Mouse (Mus musculus) gastrocnemius, postnatal 4 days (tissue): ENCODE measurements around the gene Afmid. TPM values are rescaled to one million over a fixed set of nuclear protein-coding genes. Genes with fewer than 3 reads are reported as not detected.
A peak's percentile ranks its signal among the peaks of the same experiment; 100 is the strongest.
"Not testable (repeated sequence)": the region's sequence is repeated elsewhere in the genome, so short reads cannot be mapped to it uniquely, and the experiment has no call there.

ENCODE experiments used
- DNase-seq, 2 experiments: peaks; one replicate each; pipeline ENCODE4 v3.0.0; 2021 to 2022; ENCODE audit warnings: low spot score in 2 of 2, mixed read lengths in 2 of 2
- total RNA-seq, 2 experiments: library from RNA; stranded (reverse); gene quantifications; 2 replicates each; pipeline ENCODE4 v1.2.3; 2021

Afmid gene
- total RNA-seq, 2 experiments from 2014 or later, result 6.1 to 9.6 TPM

DNA sequence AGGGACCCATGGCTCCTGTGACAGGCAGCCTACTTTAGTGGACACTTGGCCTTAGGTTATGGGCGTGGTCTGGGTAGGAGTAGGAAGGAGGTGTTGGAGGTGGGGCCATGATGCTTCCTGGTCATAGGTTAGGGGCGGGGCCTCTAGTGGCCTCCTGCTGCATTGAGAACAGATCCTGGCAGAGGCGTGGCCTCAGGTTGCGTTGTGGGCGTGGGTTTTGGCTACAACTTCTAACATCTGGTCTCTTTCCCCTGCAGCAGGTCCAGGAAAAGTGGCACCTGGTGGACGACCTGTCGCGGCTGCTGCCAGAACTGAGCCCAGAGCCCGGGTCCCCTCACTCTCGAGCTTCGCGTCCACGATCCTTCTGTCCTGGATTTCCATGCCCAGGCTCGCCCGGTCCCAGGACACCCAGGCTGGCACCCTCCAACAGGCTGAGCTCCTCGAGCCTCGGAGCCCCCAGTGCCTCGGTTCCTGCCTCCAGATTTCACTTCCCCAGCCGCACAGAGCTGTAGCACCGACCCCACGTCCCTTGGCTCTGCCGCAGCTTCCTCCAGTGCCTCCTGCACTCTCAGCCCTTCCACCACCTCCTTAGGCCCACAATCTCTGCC is 33.3 kb upstream of the Afmid start:
- no peak for DNase-seq

DNA sequence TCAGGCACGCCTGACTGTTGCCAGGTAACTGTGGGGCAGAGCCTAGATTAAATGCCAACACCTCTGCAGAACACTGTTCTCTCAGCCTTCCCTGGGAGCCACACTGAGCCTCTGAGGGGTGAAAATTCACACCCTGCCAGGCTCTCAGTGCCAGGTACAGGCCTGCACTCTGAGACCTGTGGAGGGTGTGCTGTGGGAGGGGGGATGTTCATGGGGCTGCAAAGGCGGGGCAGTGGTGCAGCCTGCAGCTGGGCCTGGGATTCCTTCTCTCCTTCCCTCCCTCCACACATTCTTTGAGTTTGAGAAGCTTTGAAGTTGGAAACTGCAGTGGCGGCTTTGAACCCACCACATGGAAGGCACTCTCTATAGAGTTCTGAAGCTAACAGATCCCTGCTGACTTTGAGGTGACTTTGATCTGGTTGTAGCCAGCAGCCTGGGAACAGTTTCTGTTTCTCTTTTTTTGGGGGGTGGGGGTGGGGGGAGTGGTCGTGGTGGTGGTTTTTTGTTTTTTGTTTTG is 31.6 kb upstream of the Afmid start:
- no peak for DNase-seq

DNA sequence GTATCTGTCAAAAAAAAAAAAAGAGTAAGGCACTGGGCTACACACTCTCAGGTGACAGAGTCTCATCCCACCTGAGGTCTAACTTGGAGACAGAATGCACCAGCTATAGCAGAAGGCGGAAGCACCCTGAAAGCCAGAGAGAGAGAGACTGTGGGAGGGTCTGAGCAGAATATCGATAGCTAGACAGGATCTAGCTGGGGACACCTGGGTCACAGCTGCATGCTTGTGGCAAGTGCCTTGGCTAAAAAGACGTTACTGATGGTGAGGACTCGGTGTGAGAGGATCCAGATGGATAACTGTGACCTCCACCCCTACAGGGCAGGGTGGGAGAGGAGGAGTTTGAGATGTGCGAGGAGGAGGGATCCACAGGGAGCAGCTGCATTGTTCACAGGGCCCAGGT is 28.8 kb upstream of the Afmid start:
- DNase-seq, result no peak

DNA sequence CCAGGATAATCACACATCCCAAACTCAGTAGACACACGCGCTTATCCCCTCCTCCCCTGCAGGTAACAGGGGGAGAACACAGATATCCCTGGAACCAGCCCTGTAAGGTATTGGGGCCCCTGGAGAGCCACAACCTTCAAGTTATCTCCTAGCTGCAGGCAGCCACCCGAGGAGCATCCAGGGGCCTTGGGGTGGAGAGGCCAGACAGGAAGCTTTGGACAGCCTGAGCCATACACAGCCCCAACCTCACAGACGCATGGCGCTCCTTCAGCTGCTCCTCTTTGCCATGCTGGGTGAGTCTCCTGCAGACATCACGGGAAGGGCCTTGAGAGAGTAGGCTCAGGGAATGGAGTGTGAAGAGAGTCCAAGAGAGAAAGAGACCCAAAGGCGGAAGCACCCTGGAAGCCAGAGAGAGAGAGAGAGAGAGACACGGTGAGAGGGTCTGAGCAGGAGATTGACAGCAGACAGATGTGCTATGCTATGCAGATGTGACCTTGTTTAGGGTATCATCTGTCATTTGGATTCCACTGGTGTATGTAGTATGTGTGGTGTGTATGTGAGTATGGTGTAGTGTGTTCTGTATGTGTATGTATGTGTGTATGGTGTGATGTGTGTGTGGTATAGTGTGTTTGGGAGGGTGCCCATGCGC is 28.1 kb upstream of the Afmid start, which contains the start of gene 6030468B19Rik:
Gene 6030468B19Rik (plus strand): TSS at position 150 of the 649 bp plus-strand sequence.
- DNase-seq, result no peak

DNA sequence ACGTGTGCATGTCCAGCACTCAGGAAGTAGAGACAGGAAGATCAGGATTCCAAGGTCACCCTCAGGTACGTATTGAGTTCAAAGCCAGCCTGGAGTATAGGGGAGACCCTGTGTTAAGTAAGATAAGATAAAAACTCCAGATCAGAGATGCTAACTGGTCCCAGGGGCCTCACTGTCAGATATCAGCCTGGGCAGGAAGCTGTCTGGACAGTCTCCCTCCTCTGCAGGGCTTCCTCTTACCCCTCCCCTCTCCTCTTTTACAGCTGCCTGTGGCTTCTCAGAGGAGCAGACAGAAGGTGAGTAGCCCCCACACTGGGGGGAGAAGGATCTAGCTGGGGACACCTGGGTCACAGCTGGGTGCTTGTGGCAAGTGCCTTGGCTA is 27.6 kb upstream of the Afmid start:
- no peak for DNase-seq

DNA sequence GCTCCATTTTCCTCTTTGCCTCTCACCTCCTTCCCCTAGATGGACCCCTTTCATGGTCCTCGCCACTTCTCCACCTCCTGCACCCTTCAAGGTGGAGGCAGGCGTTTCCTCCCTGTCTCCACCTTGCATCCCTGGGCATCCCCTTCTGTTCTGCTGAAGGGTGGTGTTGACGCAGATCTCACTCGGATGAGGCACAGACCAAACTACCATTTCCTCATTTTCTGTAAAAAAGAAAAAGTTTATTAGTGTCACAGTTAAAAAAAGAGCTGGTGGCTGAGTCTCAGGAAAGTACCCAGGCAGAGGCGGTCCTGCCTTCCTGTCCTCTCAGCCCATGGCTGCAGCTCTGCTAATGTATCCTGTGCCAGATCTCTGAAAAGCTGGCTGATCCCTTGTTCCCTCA is 26.6 kb upstream of the Afmid start:
- DNase-seq, result no peak

DNA sequence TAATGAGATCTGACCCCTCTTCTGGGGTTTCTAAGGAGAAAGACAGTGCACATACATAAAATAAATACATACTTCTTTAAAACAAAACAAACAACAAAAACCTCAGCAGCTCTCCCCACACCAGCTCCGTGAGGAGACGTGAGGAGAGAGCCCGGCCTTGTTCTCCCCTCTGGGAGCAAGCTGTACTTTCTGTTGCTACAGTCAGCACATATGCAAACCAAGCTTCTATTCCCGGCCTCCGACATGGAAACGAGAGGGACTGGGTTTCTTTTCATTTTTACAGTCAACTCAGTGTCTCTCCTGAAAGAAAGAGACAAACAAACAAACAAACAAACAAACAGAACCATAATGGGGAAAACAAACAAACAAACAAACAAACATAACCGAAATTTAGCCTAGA is 25.7 kb upstream of the Afmid start:
- no peak for DNase-seq

DNA sequence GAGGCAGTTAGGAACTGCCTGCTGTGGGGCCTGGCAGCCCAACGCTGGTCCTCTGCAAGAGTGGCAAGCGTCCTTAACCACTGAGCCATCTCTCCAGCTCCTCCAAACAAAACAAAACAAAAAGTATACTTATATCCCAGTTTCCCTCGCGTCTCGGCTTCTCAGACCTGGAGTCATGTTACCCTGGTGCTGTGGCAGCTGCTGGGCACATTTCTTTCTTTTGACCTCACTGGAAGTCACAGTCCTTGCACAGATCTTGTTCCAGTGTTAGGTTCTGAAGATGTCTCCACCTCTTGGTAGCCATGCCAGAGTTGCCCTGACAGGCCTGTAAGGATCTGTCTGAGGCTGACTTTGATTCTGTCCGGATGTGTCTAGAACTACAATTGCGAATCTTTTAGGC is 24.1 kb upstream of the Afmid start:
- no peak for DNase-seq

DNA sequence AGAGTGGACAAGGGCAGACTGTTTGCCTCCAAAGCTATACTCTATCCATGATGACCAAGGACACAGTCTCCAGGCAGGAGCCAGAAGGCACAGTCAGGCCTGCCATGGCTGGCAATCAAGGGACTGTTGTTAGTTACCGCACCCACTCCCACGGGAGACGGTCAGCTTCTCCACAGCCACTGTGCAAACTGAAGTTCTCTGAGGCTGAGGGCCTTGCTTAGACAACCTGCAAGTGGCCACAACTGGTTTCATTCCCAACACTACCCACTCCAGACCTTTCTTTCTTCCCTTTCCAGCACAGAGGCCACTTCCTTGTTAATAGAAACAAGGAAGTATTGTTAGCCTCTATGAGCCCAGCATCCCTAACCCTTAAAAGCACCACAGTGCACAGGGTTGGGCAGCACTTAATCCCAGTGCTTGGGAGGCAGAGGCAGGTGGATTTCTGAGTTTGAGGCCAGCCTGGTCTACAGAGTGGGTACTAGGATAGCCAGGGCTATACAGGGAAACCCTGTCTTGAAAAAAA is 22.5 kb upstream of the Afmid start:
- no peak for DNase-seq

DNA sequence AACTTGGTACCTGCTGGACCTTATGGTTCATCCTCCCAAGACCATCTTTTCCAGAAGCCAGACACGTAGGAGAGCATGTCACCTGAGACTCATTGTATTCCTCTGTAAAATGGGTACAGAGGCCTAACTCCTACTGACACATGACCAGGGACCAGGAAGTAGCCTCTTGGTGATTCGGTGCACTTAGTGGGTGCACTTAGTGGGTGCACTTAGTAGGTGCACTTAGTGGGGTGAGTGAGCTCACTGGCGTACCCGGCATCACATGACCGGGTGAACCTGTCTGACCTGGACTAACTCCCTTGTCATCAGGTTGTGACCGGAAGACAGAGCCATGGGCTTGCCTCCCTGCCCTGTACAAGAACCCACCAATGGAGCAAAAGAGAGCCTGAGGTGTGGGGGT is 18.9 kb upstream of the Afmid start:
- no peak for DNase-seq

DNA sequence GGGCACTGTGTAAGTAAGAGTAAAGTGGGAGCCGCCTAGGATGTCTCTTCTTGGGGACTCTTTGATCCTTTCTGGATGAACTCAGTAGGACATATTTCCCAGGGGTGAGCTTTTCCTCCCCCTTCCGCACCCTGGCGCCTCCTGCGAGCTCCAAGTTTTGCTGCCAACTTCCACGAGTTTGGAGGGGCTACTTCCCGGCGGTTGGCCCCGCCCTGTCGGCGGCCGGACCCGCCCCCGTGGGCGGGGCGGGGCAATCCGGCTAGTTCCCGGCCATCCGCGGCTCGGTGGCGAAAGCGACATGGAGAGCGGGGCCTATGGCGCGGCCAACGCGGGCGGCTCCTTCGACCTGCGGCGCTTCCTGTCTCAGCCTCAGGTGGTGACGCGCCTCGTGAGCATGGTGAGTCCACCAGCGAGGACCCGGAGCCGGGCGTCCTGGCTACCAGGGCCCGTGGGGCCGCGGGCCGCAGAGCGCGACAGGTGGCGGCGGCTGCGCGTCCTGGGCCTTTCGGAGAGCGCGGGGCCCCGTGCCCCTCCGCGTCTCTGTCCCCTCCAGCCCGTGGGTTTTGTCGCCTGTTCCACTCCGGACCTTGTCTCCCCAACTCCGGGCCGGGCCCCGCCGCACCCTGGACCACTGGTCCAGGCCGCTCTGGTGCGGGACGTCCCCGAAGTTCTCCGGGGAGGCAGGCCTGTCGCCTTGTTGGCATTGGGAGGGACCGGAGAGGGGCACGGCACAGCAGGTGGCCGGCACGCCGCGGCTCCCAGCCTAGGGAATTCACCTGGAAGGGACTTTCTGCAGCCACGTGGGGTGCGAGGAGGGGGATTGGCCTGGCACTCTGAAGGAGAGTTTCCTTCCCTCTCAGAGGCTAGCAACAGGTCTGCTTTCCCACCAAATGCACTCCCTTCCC is 16.1 kb upstream of the Afmid start, which contains the start of the genes Gm20708 and Syngr2:
Gene Gm20708 (plus strand): TSS at position 262 of the 905 bp plus-strand sequence.
Gene Syngr2 (plus strand): TSS at position 262 of the 905 bp plus-strand sequence.
- peak in 1 of 2 experiments; percentile 75 for DNase-seq

DNA sequence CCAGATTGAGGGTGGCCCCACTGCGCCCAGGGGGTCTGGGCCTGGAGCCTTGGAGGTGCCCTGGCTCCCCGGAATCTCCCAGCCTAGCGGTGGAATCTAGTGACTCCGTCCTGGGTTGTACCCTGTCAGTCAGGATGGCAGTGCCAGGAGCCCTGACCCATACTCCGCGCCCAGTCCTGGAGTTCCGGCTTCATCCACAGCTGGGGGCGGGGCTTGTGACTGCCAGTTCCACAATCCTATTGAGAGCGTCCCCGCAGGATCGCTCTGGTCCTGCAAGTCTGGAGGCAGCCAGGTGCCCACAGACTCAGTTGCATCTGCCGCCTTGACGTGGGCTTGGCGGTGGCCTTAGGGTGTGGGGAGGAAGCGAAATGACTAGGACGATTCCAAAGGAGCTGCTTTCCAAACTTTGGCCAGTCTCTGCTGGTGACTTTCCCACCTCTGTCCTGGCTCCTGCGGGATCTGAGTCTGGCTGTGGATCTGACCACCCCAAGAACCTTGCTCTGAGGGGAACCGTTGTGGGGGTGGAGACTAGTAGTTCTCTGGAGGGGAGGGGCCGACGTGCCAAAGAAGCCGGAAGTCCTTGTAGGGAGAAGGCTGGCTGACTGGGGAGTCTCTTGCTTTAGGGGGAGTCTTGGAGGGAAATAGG is 15.2 kb upstream of the Afmid start:
- peak; percentile 65 to 89 for DNase-seq

DNA sequence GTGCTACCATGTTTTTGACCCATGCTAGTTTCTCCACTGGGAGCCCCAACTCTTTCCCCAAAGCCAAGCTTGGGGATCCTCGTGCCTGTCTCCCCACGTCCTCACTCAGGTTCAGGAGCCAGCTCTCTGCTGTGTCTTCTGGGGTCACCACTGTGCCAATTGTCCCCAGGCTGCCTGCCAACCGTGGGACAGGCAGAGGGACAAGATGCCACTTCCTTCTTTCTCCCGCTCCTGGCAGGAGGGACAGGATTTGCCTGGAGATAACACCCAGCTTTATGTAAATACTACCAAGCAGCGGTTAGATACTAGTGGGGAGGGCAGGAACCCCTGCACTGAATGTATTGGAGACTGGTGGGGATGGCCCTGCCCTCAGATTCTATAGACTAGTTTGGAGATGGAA is 11.9 kb upstream of the Afmid start:
- no peak for DNase-seq

DNA sequence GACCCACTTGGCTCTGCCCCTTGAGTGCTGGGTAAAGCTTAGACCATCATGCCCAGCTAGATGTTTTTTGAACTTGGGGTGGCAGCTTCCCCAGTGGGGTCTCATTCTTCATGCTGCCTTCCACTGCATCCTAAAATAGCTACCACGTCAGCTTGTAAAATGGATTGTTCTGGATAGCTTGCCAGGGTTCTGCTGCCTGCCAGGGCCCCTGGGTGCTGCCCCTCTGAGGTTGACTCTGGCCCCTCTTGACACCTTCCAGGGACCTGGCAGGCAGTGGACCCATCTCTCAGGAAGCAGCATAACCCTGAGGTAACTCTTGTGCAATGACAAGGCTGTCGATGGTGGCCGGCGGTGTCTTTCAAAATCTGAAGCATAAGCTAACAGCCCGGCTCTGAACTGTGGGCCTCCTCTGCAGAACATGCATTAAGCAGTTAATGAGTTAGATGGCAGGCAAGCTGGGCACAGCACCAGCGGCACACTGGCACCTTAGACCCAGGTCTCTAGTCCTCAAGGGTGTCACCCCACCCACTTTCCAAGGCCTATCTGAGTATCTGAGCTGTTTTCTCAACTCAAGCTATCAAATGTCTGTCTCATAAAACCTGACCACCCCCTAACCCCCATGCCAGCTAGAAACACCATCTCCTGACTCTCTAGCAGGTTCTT is 10.9 kb upstream of the Afmid start:
- DNase-seq, result no peak

DNA sequence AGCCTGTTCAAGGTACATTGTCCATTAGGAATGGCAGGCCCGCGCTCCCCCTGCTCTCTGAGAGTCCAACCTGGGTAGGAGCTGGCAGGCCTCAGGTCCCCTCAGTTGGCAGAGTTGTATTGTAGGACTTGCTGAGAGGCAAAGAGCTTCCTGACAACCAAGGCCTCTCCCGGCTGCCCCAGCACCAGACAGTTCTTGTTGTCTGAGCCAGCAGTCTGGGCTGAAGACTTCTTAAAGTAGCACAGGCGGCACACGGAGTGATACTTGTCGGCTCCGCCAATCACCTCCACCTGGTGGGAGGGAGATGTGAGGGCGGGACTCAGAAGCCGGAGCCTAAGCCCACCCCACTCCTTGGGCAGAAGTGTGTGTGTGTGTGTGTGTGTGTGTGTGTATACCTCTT is 9.9 kb upstream of the Afmid start:
- DNase-seq, result not testable (repeated sequence)

DNA sequence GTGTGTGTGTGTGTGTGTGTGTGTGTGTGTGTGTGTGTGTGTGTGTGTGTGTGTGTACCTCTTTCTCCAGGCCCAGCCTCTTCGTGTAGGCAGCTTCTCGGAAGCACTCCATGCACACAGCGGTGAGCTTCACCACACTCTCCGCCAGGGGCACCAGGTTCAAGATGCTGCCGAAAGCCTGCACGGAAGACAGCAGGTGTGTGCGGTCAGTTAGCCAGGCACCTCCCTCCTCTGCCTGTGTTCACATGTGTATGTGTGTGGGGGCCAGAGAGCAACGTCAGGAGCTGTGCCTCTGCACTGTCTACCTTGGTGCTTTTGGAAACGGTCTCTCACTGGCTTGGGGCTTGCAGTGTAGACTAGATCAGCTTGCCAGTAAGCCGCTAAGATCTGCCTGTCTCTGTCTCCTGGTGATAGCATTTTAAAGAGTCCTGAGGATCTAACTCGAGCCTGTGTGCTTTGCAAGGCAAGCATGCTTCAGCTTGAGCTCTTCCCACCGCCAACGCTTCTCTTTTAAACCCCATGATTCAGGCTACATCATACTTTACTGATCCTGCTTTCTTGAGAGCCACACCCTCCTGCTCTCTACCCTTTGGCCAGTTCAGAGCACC is 9.2 kb upstream of the Afmid start:
- no peak for DNase-seq

DNA sequence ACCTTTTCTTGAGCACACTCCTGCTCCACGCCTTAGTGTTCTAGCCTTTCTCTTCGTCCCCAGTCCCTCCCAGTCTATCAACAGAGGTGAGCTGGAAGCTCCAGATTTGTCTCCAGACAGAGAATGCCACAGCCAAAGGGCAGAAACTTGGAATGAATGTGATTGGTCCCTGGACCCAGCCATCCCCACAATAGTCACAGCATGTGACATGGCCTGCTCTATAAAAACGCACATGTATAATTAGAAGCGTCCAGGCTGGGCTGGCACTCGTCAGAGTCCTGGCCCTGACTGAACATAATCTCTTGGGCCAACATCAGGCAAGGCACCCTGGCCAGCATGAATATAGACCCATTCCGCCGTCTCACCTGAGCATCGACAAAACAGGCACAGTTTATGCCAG is 6.6 kb upstream of the Afmid start:
- no peak for DNase-seq

DNA sequence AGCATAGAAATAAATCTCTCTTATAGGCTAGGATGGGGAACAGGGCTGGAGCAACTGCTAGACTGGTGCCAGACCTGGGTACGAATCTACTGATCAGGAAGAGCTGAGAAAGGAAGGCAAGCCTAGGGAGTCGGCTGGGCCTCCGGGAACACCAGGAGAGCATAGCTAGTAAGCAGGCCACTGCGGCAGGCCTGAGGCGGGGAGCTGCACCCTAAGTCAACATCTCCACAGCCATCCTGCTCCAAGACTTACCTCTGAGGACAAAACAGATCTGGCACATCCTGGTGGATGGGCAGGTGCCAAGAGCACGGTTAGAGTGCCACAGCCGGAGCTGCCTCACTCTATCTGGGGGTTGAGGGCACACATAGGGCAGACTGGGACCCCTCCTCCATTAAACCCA is 5.6 kb upstream of the Afmid start:
- DNase-seq, result no peak

DNA sequence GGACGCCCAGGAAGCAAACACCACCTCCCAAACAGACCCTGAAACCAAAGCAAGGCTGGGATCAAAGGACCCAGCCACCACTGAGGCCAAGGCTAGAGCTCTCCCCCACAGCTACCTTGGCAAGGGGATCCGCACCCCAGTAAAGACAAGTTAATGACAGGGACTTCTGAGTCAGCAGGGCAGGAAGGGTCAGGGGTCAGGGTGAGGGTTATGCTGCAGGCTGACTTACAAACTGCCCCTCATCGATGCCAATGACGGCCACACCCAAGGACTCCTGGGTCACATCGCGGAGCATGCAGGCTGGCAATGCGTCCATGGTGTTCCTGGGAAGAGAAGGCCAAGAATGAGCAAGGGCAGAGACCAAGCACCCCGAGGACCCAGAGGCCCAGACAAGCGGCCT is 3.9 kb upstream of the Afmid start:
- no peak for DNase-seq

DNA sequence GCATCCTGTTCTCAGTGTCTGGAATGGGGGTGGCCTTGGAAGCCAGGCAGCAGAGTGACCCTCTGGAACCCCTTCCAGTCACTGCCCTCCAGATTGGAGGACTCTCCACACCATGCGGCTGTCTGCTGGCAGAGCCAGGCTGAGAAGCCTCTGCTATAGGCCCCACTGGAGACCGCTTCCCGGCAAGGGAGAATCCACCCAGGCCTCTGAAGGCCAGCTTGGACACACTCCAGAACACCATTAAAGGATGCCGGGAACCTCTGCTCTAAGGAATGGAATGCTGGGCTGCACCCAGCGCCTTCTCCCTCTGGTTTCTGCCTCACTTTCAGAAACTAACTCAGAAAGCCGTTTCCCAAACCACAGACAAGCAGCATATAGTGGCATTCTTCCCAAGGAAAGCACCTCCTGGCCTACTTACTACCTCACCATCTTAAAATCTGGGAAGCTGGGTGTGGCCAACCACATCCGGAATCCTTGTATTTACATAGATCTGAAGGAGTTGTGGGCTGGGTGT is 2.9 kb upstream of the Afmid start:
- peak in 1 of 2 experiments; percentile 48 for DNase-seq
